Mouse (Mus musculus): Measurements from ENCODE around the gene Pcmt1. TPM values are rescaled to one million over a fixed set of nuclear protein-coding genes. Genes with fewer than 3 reads are reported as not detected.
A peak's percentile ranks its signal among the peaks of the same experiment; 100 is the strongest.

Pcmt1 gene
- polyA plus RNA-seq, 1 experiment from 2014 or later: 154 TPM

GRCm38 (mm10) chr10:7590234-7590689 lies 90.7 kb downstream of the Pcmt1 start:
- Histone ChIP-seq H3K9ac (ENCODE audit: low read length) (peak overlapping the region; percentile 55), H3K4me2 (peak overlapping the region; percentile 100), H3K4me1 (ENCODE audit: control insufficient read depth, insufficient read depth, low read length) (peaks cover 3% of the 10 kb centered on the region; the same call in 1 of the 2 replicates), H3K27me3 (ENCODE audit: control insufficient read depth, insufficient read depth, low read length) (peaks cover 3% of the 10 kb centered on the region; the same call in 1 of the 2 replicates), H3K9me3 (ENCODE audit: control insufficient read depth, low read length) (no peaks in the 10 kb centered on the region), H3K36me3 (ENCODE audit: control insufficient read depth, insufficient read depth, low read length) (no peaks in the 10 kb centered on the region), H3K27ac (ENCODE audit: low read depth, low read length) (no peak overlapping the region), H3K4me3 (ENCODE audit: low read depth, low read length) (peak overlapping the region; percentile 77)
- peak; percentile 46; the same call in 1 of the 2 replicates for ATAC-seq (ENCODE audit: low FRiP score)
- DNase-seq (ENCODE audit: low spot score, missing footprints): no peak
- 1% methylated on average over 49 of the region's 54 CpGs for WGBS

GRCm38 (mm10) chr10:7589592-7590233 lies 91.2 kb downstream of the Pcmt1 start, which contains the start of gene Lrp11:
Gene Lrp11, plus strand, starts transcription at chr10:7589800.
- peaks cover 3% of the 10 kb centered on the region; the same call in 1 of the 2 replicates for H3K27me3 ChIP-seq (ENCODE audit: control insufficient read depth, insufficient read depth, low read length)
- peak within 1 kb of the TSS; percentile 77 for H3K4me3 ChIP-seq (ENCODE audit: low read depth, low read length)
- WGBS: under 1% methylated on average over 67 of the region's 76 CpGs
- no peaks in the 10 kb centered on the region for H3K36me3 ChIP-seq (ENCODE audit: control insufficient read depth, insufficient read depth, low read length)
- peak within 1 kb of the TSS; percentile 100 for H3K4me2 ChIP-seq
- H3K9me3 ChIP-seq (ENCODE audit: control insufficient read depth, low read length): no peaks in the 10 kb centered on the region
- no peak within 1 kb of the TSS for H3K27ac ChIP-seq (ENCODE audit: low read depth, low read length)
- H3K4me1 ChIP-seq (ENCODE audit: control insufficient read depth, insufficient read depth, low read length): peaks cover 3% of the 10 kb centered on the region; the same call in 1 of the 2 replicates
- H3K9ac ChIP-seq (ENCODE audit: low read length): peak within 1 kb of the TSS; percentile 55
- DNase-seq (ENCODE audit: low spot score, missing footprints): peak; percentile 100
- ATAC-seq (ENCODE audit: low FRiP score): peak; percentile 97

- Histone ChIP-seq H3K4me2 (no peak overlapping the region), H3K27ac (ENCODE audit: low read depth, low read length) (no peak overlapping the region), H3K27me3 (ENCODE audit: control insufficient read depth, insufficient read depth, low read length) (peaks cover 3% of the 10 kb centered on the region; the same call in 1 of the 2 replicates), H3K4me1 (ENCODE audit: control insufficient read depth, insufficient read depth, low read length) (peaks cover 5% of the 10 kb centered on the region; the same call in 1 of the 2 replicates), H3K36me3 (ENCODE audit: control insufficient read depth, insufficient read depth, low read length) (no peaks in the 10 kb centered on the region), H3K9me3 (ENCODE audit: control insufficient read depth, low read length) (no peaks in the 10 kb centered on the region), H3K4me3 (ENCODE audit: low read depth, low read length) (no peak overlapping the region), H3K9ac (ENCODE audit: low read length) (no peak overlapping the region)
- DNase-seq (ENCODE audit: low spot score, missing footprints) (no peak), ATAC-seq (ENCODE audit: low FRiP score) (no peak)
- 72% methylated on average over 2 of the region's 2 CpGs for WGBS
These were observed 94.2 kb downstream of the Pcmt1 start for GRCm38 (mm10) chr10:7586771-7587170.

GRCm38 (mm10) chr10:7582891-7583557 lies 97.9 kb downstream of the Pcmt1 start:
- H3K9ac ChIP-seq (ENCODE audit: low read length): no peak overlapping the region
- H3K4me3 ChIP-seq (ENCODE audit: low read depth, low read length): no peak overlapping the region
- no peak for ATAC-seq (ENCODE audit: low FRiP score)
- no peak overlapping the region for H3K4me2 ChIP-seq
- H3K36me3 ChIP-seq (ENCODE audit: control insufficient read depth, insufficient read depth, low read length): no peaks in the 10 kb centered on the region
- H3K27ac ChIP-seq (ENCODE audit: low read depth, low read length): no peak overlapping the region
- no peaks in the 10 kb centered on the region for H3K9me3 ChIP-seq (ENCODE audit: control insufficient read depth, low read length)
- H3K27me3 ChIP-seq (ENCODE audit: control insufficient read depth, insufficient read depth, low read length): no peaks in the 10 kb centered on the region
- 58% methylated on average over 7 of the region's 7 CpGs for WGBS
- H3K4me1 ChIP-seq (ENCODE audit: control insufficient read depth, insufficient read depth, low read length): 0 out of 2 replicates have a peak, but pooled peaks cover 2% of the 10 kb centered on the region
- DNase-seq (ENCODE audit: low spot score, missing footprints): no peak

- H3K36me3 ChIP-seq (ENCODE audit: control insufficient read depth, insufficient read depth, low read length): no peaks in the 10 kb centered on the region
- ATAC-seq (ENCODE audit: low FRiP score) (peak; percentile 46; the same call in 1 of the 2 replicates), DNase-seq (ENCODE audit: low spot score, missing footprints) (no peak)
- H3K4me3 ChIP-seq (ENCODE audit: low read depth, low read length): no peak overlapping the region
- no peaks in the 10 kb centered on the region for H3K27me3 ChIP-seq (ENCODE audit: control insufficient read depth, insufficient read depth, low read length)
- no peak overlapping the region for H3K4me2 ChIP-seq
- H3K9me3 ChIP-seq (ENCODE audit: control insufficient read depth, low read length): no peaks in the 10 kb centered on the region
- H3K27ac ChIP-seq (ENCODE audit: low read depth, low read length): no peak overlapping the region
- H3K4me1 ChIP-seq (ENCODE audit: control insufficient read depth, insufficient read depth, low read length): 0 out of 2 replicates have a peak, but pooled peaks cover 2% of the 10 kb centered on the region
- 42% methylated on average over 11 of the region's 11 CpGs for WGBS
- H3K9ac ChIP-seq (ENCODE audit: low read length): no peak overlapping the region
These were observed 98.6 kb downstream of the Pcmt1 start for GRCm38 (mm10) chr10:7582157-7582890.

- H3K27ac ChIP-seq (ENCODE audit: low read depth, low read length): no peak overlapping the region
- 85% methylated on average over 2 of the region's 2 CpGs for WGBS
- no peak for DNase-seq (ENCODE audit: low spot score, missing footprints)
- no peaks in the 10 kb centered on the region for H3K9me3 ChIP-seq (ENCODE audit: control insufficient read depth, low read length)
- no peak overlapping the region for H3K4me2 ChIP-seq
- no peaks in the 10 kb centered on the region for H3K36me3 ChIP-seq (ENCODE audit: control insufficient read depth, insufficient read depth, low read length)
- H3K4me1 ChIP-seq (ENCODE audit: control insufficient read depth, insufficient read depth, low read length): 0 out of 2 replicates have a peak, but pooled peaks cover 2% of the 10 kb centered on the region
- no peak for ATAC-seq (ENCODE audit: low FRiP score)
- H3K27me3 ChIP-seq (ENCODE audit: control insufficient read depth, insufficient read depth, low read length): no peaks in the 10 kb centered on the region
- no peak overlapping the region for H3K4me3 ChIP-seq (ENCODE audit: low read depth, low read length)
- H3K9ac ChIP-seq (ENCODE audit: low read length): no peak overlapping the region
These were observed 99.5 kb downstream of the Pcmt1 start for GRCm38 (mm10) chr10:7581401-7581800.

Other genes starting within 250 kb of the Pcmt1 start
- 0.79 and 1.5 TPM in 2 replicates for gene Ulbp1, start 207.5 kb downstream of the Pcmt1 start, polyA plus RNA-seq (2014; fragmentation: Nextera tagmentation; extraction: Ambion mirVana)
- gene Lrp11, start 91.3 kb downstream of the Pcmt1 start, polyA plus RNA-seq (2014; fragmentation: Nextera tagmentation; extraction: Ambion mirVana): 11.1 and 13.3 TPM in 2 replicates
- 60.0 and 67.5 TPM in 2 replicates for gene Nup43, start 13.6 kb downstream of the Pcmt1 start, polyA plus RNA-seq (2014; fragmentation: Nextera tagmentation; extraction: Ambion mirVana)
- gene Lats1, start 78 bp upstream of the Pcmt1 start, polyA plus RNA-seq (2014; fragmentation: Nextera tagmentation; extraction: Ambion mirVana): 14.4 and 15.4 TPM in 2 replicates
- 73.1 and 73.8 TPM in 2 replicates for gene Katna1, start 44.9 kb upstream of the Pcmt1 start, polyA plus RNA-seq (2014; fragmentation: Nextera tagmentation; extraction: Ambion mirVana)
- gene Ginm1, start 111.7 kb upstream of the Pcmt1 start, polyA plus RNA-seq (2014; fragmentation: Nextera tagmentation; extraction: Ambion mirVana): 51.7 and 53.7 TPM in 2 replicates
- gene Ppil4, start 111.8 kb upstream of the Pcmt1 start, polyA plus RNA-seq (2014; fragmentation: Nextera tagmentation; extraction: Ambion mirVana): 49.5 and 53.6 TPM in 2 replicates
- gene Zc3h12d, start 151.3 kb upstream of the Pcmt1 start, polyA plus RNA-seq (2014; fragmentation: Nextera tagmentation; extraction: Ambion mirVana): not detected in 2 replicates